Mouse (Mus musculus) embryonic facial prominence, embryonic 15.5 days (tissue): Measurements from ENCODE around the gene Tmem106b. TPM values are rescaled to one million over a fixed set of nuclear protein-coding genes. Genes with fewer than 3 reads are reported as not detected.

Source experiments
- ATAC-seq: fragments of 200-750 bp; cut with Nextera tagmentation; 2 replicates; pipeline ENCODE4 v1.8.0; 2017; ENCODE audit warnings: low read depth, moderate TSS enrichment; ENCODE audit not compliant: insufficient number of reproducible peaks, low FRiP score, low TSS enrichment
- H3K27ac ChIP-seq: fragments of 300-500 bp; sonication (generic); replicated peaks from 2 replicates; pipeline ENCODE4 v1.5.1; 2015; ENCODE audit warnings: mild to moderate bottlenecking, inconsistent platforms
- H3K27me3 ChIP-seq: fragments of 300-500 bp; sonication (generic); 2 replicates; pipeline ENCODE4 v1.6.1; 2015; ENCODE audit warnings: inconsistent platforms
- H3K36me3 ChIP-seq: fragments of 300-500 bp; sonication (generic); 2 replicates; pipeline ENCODE4 v1.6.1; 2015; ENCODE audit warnings: mild to moderate bottlenecking, inconsistent platforms
- H3K4me1 ChIP-seq: fragments of 300-500 bp; sonication (generic); 2 replicates; pipeline ENCODE4 v1.6.1; 2015; ENCODE audit warnings: inconsistent platforms
- H3K4me2 ChIP-seq: fragments of 300-500 bp; sonication (generic); replicated peaks from 2 replicates; pipeline ENCODE4 v1.6.1; 2015; ENCODE audit warnings: mild to moderate bottlenecking, inconsistent platforms
- H3K4me3 ChIP-seq: fragments of 300-500 bp; sonication (generic); replicated peaks from 2 replicates; pipeline ENCODE4 v1.5.1; 2015; ENCODE audit warnings: mild to moderate bottlenecking, inconsistent platforms
- H3K9ac ChIP-seq: fragments of 300-500 bp; sonication (generic); 2 replicates; pipeline ENCODE4 v1.6.1; 2015; ENCODE audit warnings: inconsistent platforms
- H3K9me3 ChIP-seq: fragments of 300-500 bp; sonication (generic); replicated peaks from 2 replicates; pipeline ENCODE4 v1.6.1; 2016; ENCODE audit warnings: inconsistent platforms
- WGBS: fragments of 180-500 bp; shearing (Covaris S2); methylation state at CpG from one replicate; pipeline ENCODE4 v1.1.7; 2015; 5-methylcytosine and 5-hydroxymethylcytosine counted together
- polyA plus RNA-seq: library from polyadenylated mRNA; unstranded; fragments of >200 nt; fragmentation: Nextera tagmentation; extraction: Ambion mirVana; gene quantifications from 2 replicates; pipeline ENCODE4 v1.2.1, GENCODE M21; 2015

Tmem106b gene
- 32.2 and 33.4 TPM in 2 replicates for polyA plus RNA-seq

GRCm38 (mm10) chr6:13069302-13070146 lies at the start of gene Tmem106b:
TSS of gene Tmem106b (plus strand) at chr6:13069759.
- Histone ChIP-seq H3K27ac (peak within 1 kb of the TSS; percentile 74), H3K9me3 (no peaks in the 10 kb centered on the region), H3K36me3 (peaks cover 7% of the 10 kb centered on the region; the same call in 1 of the 2 replicates), H3K4me2 (peak within 1 kb of the TSS; percentile 55), H3K4me1 (peaks cover 4% of the 10 kb centered on the region), H3K27me3 (no peaks in the 10 kb centered on the region), H3K4me3 (peak within 1 kb of the TSS; percentile 97), H3K9ac (peak within 1 kb of the TSS; percentile 88)
- WGBS = 2% methylated on average over 61 of the region's 61 CpGs
- peak; percentile 98 for ATAC-seq

- 51% methylated on average over 5 of the region's 5 CpGs for WGBS
- Histone ChIP-seq H3K9ac (no peak overlapping the region), H3K9me3 (no peaks in the 10 kb centered on the region), H3K27ac (no peak overlapping the region), H3K4me3 (no peak overlapping the region), H3K27me3 (no peaks in the 10 kb centered on the region), H3K4me1 (no peaks in the 10 kb centered on the region), H3K4me2 (no peak overlapping the region), H3K36me3 (no peaks in the 10 kb centered on the region)
- no peak for ATAC-seq
These were observed 48.1 kb upstream of the Tmem106b start for GRCm38 (mm10) chr6:13021245-13022100.

GRCm38 (mm10) chr6:13030558-13030957 lies 39.0 kb upstream of the Tmem106b start:
- H3K9ac ChIP-seq = no peak overlapping the region
- no peaks in the 10 kb centered on the region for H3K9me3 ChIP-seq
- H3K27ac ChIP-seq = no peak overlapping the region
- ATAC-seq = no peak
- no peak overlapping the region for H3K4me2 ChIP-seq
- no peaks in the 10 kb centered on the region for H3K36me3 ChIP-seq
- H3K4me3 ChIP-seq = no peak overlapping the region
- H3K27me3 ChIP-seq = no peaks in the 10 kb centered on the region
- no peaks in the 10 kb centered on the region for H3K4me1 ChIP-seq

GRCm38 (mm10) chr6:13030961-13031360 lies 38.6 kb upstream of the Tmem106b start:
- H3K4me1 ChIP-seq = no peaks in the 10 kb centered on the region
- 45% methylated on average over 1 of the region's 1 CpGs for WGBS
- H3K27me3 ChIP-seq = no peaks in the 10 kb centered on the region
- H3K36me3 ChIP-seq = no peaks in the 10 kb centered on the region
- H3K4me3 ChIP-seq = no peak overlapping the region
- no peak for ATAC-seq
- H3K9me3 ChIP-seq = no peaks in the 10 kb centered on the region
- no peak overlapping the region for H3K4me2 ChIP-seq
- H3K9ac ChIP-seq = no peak overlapping the region
- H3K27ac ChIP-seq = no peak overlapping the region

GRCm38 (mm10) chr6:13052408-13053200 lies 17.0 kb upstream of the Tmem106b start:
- Histone ChIP-seq H3K36me3 (no peaks in the 10 kb centered on the region), H3K4me3 (no peak overlapping the region), H3K4me1 (no peaks in the 10 kb centered on the region), H3K9me3 (no peaks in the 10 kb centered on the region), H3K27me3 (no peaks in the 10 kb centered on the region), H3K4me2 (no peak overlapping the region), H3K9ac (no peak overlapping the region), H3K27ac (no peak overlapping the region)
- WGBS = 82% methylated on average over 4 of the region's 4 CpGs
- ATAC-seq = no peak

GRCm38 (mm10) chr6:13061276-13062039 lies 8.1 kb upstream of the Tmem106b start:
- no peaks in the 10 kb centered on the region for H3K36me3 ChIP-seq
- no peak overlapping the region for H3K27ac ChIP-seq
- H3K4me3 ChIP-seq = no peak overlapping the region
- no peaks in the 10 kb centered on the region for H3K27me3 ChIP-seq
- no peaks in the 10 kb centered on the region for H3K4me1 ChIP-seq
- no peaks in the 10 kb centered on the region for H3K9me3 ChIP-seq
- ATAC-seq = no peak
- no peak overlapping the region for H3K4me2 ChIP-seq
- H3K9ac ChIP-seq = no peak overlapping the region

- no peak for ATAC-seq
- Histone ChIP-seq H3K4me2 (no peak overlapping the region), H3K4me3 (no peak overlapping the region), H3K36me3 (no peaks in the 10 kb centered on the region), H3K4me1 (no peaks in the 10 kb centered on the region), H3K27me3 (no peaks in the 10 kb centered on the region), H3K9me3 (no peaks in the 10 kb centered on the region), H3K27ac (no peak overlapping the region), H3K9ac (no peak overlapping the region)
- WGBS = 58% methylated on average over 4 of the region's 4 CpGs
These were observed 7.5 kb upstream of the Tmem106b start for GRCm38 (mm10) chr6:13062063-13062462.

GRCm38 (mm10) chr6:13062691-13063255 lies 6.8 kb upstream of the Tmem106b start:
- no peaks in the 10 kb centered on the region for H3K36me3 ChIP-seq
- no peak overlapping the region for H3K4me3 ChIP-seq
- no peak overlapping the region for H3K4me2 ChIP-seq
- no peak overlapping the region for H3K9ac ChIP-seq
- H3K9me3 ChIP-seq = no peaks in the 10 kb centered on the region
- H3K27me3 ChIP-seq = no peaks in the 10 kb centered on the region
- H3K4me1 ChIP-seq = no peaks in the 10 kb centered on the region
- no peak overlapping the region for H3K27ac ChIP-seq
- WGBS = 69% methylated on average over 2 of the region's 2 CpGs
- ATAC-seq = no peak

- ATAC-seq = no peak
- peak overlapping the region; percentile 74; the same call in 1 of the 2 replicates for H3K27ac ChIP-seq
These were observed 527 bp downstream of the Tmem106b start for GRCm38 (mm10) chr6:13070147-13070425.

GRCm38 (mm10) chr6:13070485-13070884 lies 926 bp downstream of the Tmem106b start:
- ATAC-seq = peak; percentile 52; the same call in 1 of the 2 replicates
- peak overlapping the region; percentile 55 for H3K4me2 ChIP-seq
- WGBS = 56% methylated on average over 4 of the region's 4 CpGs

More at GRCm38 (mm10) chr6:13070147-13070425, 527 bp downstream of the Tmem106b start:
- WGBS = under 1% methylated on average over 11 of the region's 11 CpGs
- H3K27me3 ChIP-seq = no peaks in the 10 kb centered on the region
- peaks cover 8% of the 10 kb centered on the region; the same call in 1 of the 2 replicates for H3K36me3 ChIP-seq
- H3K9me3 ChIP-seq = no peaks in the 10 kb centered on the region
- peak overlapping the region; percentile 97 for H3K4me3 ChIP-seq
- peak overlapping the region; percentile 88 for H3K9ac ChIP-seq
- peak overlapping the region; percentile 55 for H3K4me2 ChIP-seq
- H3K4me1 ChIP-seq = peaks cover 4% of the 10 kb centered on the region

More at GRCm38 (mm10) chr6:13070485-13070884, 926 bp downstream of the Tmem106b start:
- H3K9me3 ChIP-seq = no peaks in the 10 kb centered on the region
- peak overlapping the region; percentile 88 for H3K9ac ChIP-seq
- peaks cover 4% of the 10 kb centered on the region for H3K4me1 ChIP-seq
- peak overlapping the region; percentile 97 for H3K4me3 ChIP-seq
- H3K27ac ChIP-seq = no peak overlapping the region
- no peaks in the 10 kb centered on the region for H3K27me3 ChIP-seq
- H3K36me3 ChIP-seq = peaks cover 8% of the 10 kb centered on the region; the same call in 1 of the 2 replicates
